Mouse (Mus musculus): ENCODE data around the gene Wiz. TPM values are rescaled to one million over a fixed set of nuclear protein-coding genes. Genes with fewer than 3 reads are reported as not detected.

Wiz gene
- polyA plus RNA-seq, 1 experiment from 2014 or later: 16.2 TPM

GRCm38 (mm10) chr17:32333675-32334303 is 55.5 kb downstream of the Wiz start:
- Histone ChIP-seq H3K4me1 (ENCODE audit: control insufficient read depth, insufficient read depth, low read length) (no peaks in the 10 kb centered on the region; the same call in 1 of the 2 replicates), H3K9ac (ENCODE audit: low read depth, low read length) (no peak overlapping the region), H3K4me3 (ENCODE audit: low read depth, low read length) (no peak overlapping the region), H3K4me2 (no peak overlapping the region), H3K9me3 (replicated peaks; ENCODE audit: control insufficient read depth, low read length) (no peaks in the 10 kb centered on the region), H3K36me3 (ENCODE audit: control insufficient read depth, insufficient read depth, low read length) (peaks cover 48% of the 10 kb centered on the region), H3K27ac (ENCODE audit: low read depth, low read length) (no peak overlapping the region), H3K27me3 (ENCODE audit: control insufficient read depth, insufficient read depth, low read length) (no peaks in the 10 kb centered on the region)
- ATAC-seq (replicated peaks; ENCODE audit: insufficient number of reproducible peaks, low FRiP score, low TSS enrichment): peak; percentile 47
- 70% methylated on average over 31 of the region's 31 CpGs for WGBS (ENCODE audit: insufficient replicate concordance)

GRCm38 (mm10) chr17:32327501-32327900 is 61.7 kb downstream of the Wiz start:
- Histone ChIP-seq H3K36me3 (ENCODE audit: control insufficient read depth, insufficient read depth, low read length) (peaks cover 14% of the 10 kb centered on the region), H3K4me1 (ENCODE audit: control insufficient read depth, insufficient read depth, low read length) (0 out of 2 replicates have a peak, but pooled peaks cover 2% of the 10 kb centered on the region), H3K27ac (ENCODE audit: low read depth, low read length) (no peak overlapping the region), H3K4me3 (ENCODE audit: low read depth, low read length) (no peak overlapping the region), H3K27me3 (ENCODE audit: control insufficient read depth, insufficient read depth, low read length) (no peaks in the 10 kb centered on the region), H3K4me2 (no peak overlapping the region), H3K9ac (ENCODE audit: low read depth, low read length) (no peak overlapping the region), H3K9me3 (replicated peaks; ENCODE audit: control insufficient read depth, low read length) (no peaks in the 10 kb centered on the region)
- ATAC-seq (replicated peaks; ENCODE audit: insufficient number of reproducible peaks, low FRiP score, low TSS enrichment): no peak

GRCm38 (mm10) chr17:32322809-32323208 is 66.4 kb downstream of the Wiz start:
- ATAC-seq (replicated peaks; ENCODE audit: insufficient number of reproducible peaks, low FRiP score, low TSS enrichment): no peak
- no peaks in the 10 kb centered on the region for H3K27me3 ChIP-seq (ENCODE audit: control insufficient read depth, insufficient read depth, low read length)
- no peak overlapping the region for H3K9ac ChIP-seq (ENCODE audit: low read depth, low read length)
- H3K9me3 ChIP-seq (replicated peaks; ENCODE audit: control insufficient read depth, low read length): no peaks in the 10 kb centered on the region
- H3K27ac ChIP-seq (ENCODE audit: low read depth, low read length): no peak overlapping the region
- 88% methylated on average over 1 of the region's 1 CpGs for WGBS (ENCODE audit: insufficient replicate concordance)
- peaks cover 7% of the 10 kb centered on the region for H3K4me1 ChIP-seq (ENCODE audit: control insufficient read depth, insufficient read depth, low read length)
- no peak overlapping the region for H3K4me2 ChIP-seq
- H3K4me3 ChIP-seq (ENCODE audit: low read depth, low read length): no peak overlapping the region
- peaks cover 10% of the 10 kb centered on the region; the same call in 1 of the 2 replicates for H3K36me3 ChIP-seq (ENCODE audit: control insufficient read depth, insufficient read depth, low read length)

GRCm38 (mm10) chr17:32321836-32322235 is 67.4 kb downstream of the Wiz start:
- peaks cover 7% of the 10 kb centered on the region for H3K4me1 ChIP-seq (ENCODE audit: control insufficient read depth, insufficient read depth, low read length)
- peak overlapping the region; percentile 94 for H3K27ac ChIP-seq (ENCODE audit: low read depth, low read length)
- ATAC-seq (replicated peaks; ENCODE audit: insufficient number of reproducible peaks, low FRiP score, low TSS enrichment): no peak
- no peaks in the 10 kb centered on the region for H3K27me3 ChIP-seq (ENCODE audit: control insufficient read depth, insufficient read depth, low read length)
- H3K9me3 ChIP-seq (replicated peaks; ENCODE audit: control insufficient read depth, low read length): no peaks in the 10 kb centered on the region
- H3K4me3 ChIP-seq (ENCODE audit: low read depth, low read length): peak overlapping the region; percentile 67
- H3K9ac ChIP-seq (ENCODE audit: low read depth, low read length): peak overlapping the region; percentile 87
- WGBS (ENCODE audit: insufficient replicate concordance): 15% methylated on average over 6 of the region's 6 CpGs
- peaks cover 16% of the 10 kb centered on the region for H3K36me3 ChIP-seq (ENCODE audit: control insufficient read depth, insufficient read depth, low read length)
- H3K4me2 ChIP-seq: peak overlapping the region; percentile 91

GRCm38 (mm10) chr17:32321390-32321734 is 67.9 kb downstream of the Wiz start:
- peak overlapping the region; percentile 91 for H3K4me2 ChIP-seq
- H3K9ac ChIP-seq (ENCODE audit: low read depth, low read length): peak overlapping the region; percentile 87
- H3K4me1 ChIP-seq (ENCODE audit: control insufficient read depth, insufficient read depth, low read length): peaks cover 7% of the 10 kb centered on the region
- no peaks in the 10 kb centered on the region for H3K9me3 ChIP-seq (replicated peaks; ENCODE audit: control insufficient read depth, low read length)
- H3K36me3 ChIP-seq (ENCODE audit: control insufficient read depth, insufficient read depth, low read length): peaks cover 21% of the 10 kb centered on the region
- H3K4me3 ChIP-seq (ENCODE audit: low read depth, low read length): peak overlapping the region; percentile 67
- peak; percentile 76 for ATAC-seq (replicated peaks; ENCODE audit: insufficient number of reproducible peaks, low FRiP score, low TSS enrichment)
- under 1% methylated on average over 22 of the region's 23 CpGs for WGBS (ENCODE audit: insufficient replicate concordance)
- no peaks in the 10 kb centered on the region for H3K27me3 ChIP-seq (ENCODE audit: control insufficient read depth, insufficient read depth, low read length)
- peak overlapping the region; percentile 94 for H3K27ac ChIP-seq (ENCODE audit: low read depth, low read length)

GRCm38 (mm10) chr17:32320597-32321389 is 68.4 kb downstream of the Wiz start, which contains the start of gene Akap8:
TSS of gene Akap8 (minus strand) at chr17:32321238.
- Histone ChIP-seq H3K4me2 (peak within 1 kb of the TSS; percentile 93), H3K27me3 (ENCODE audit: control insufficient read depth, insufficient read depth, low read length) (no peaks in the 10 kb centered on the region), H3K9me3 (replicated peaks; ENCODE audit: control insufficient read depth, low read length) (no peaks in the 10 kb centered on the region), H3K9ac (ENCODE audit: low read depth, low read length) (peak within 1 kb of the TSS; percentile 87), H3K27ac (ENCODE audit: low read depth, low read length) (peak within 1 kb of the TSS; percentile 94), H3K4me3 (ENCODE audit: low read depth, low read length) (peak within 1 kb of the TSS; percentile 67), H3K4me1 (ENCODE audit: control insufficient read depth, insufficient read depth, low read length) (peaks cover 7% of the 10 kb centered on the region), H3K36me3 (ENCODE audit: control insufficient read depth, insufficient read depth, low read length) (peaks cover 22% of the 10 kb centered on the region)
- ATAC-seq (replicated peaks; ENCODE audit: insufficient number of reproducible peaks, low FRiP score, low TSS enrichment): peak; percentile 94
- WGBS (ENCODE audit: insufficient replicate concordance): under 1% methylated on average over 83 of the region's 83 CpGs

GRCm38 (mm10) chr17:32319950-32320349 is 69.3 kb downstream of the Wiz start:
- no peak for ATAC-seq (replicated peaks; ENCODE audit: insufficient number of reproducible peaks, low FRiP score, low TSS enrichment)
- Histone ChIP-seq H3K4me2 (peak overlapping the region; percentile 93), H3K4me1 (ENCODE audit: control insufficient read depth, insufficient read depth, low read length) (peaks cover 7% of the 10 kb centered on the region), H3K9me3 (replicated peaks; ENCODE audit: control insufficient read depth, low read length) (no peaks in the 10 kb centered on the region), H3K36me3 (ENCODE audit: control insufficient read depth, insufficient read depth, low read length) (peaks cover 27% of the 10 kb centered on the region), H3K27ac (ENCODE audit: low read depth, low read length) (peak overlapping the region; percentile 94), H3K4me3 (ENCODE audit: low read depth, low read length) (peak overlapping the region; percentile 67), H3K9ac (ENCODE audit: low read depth, low read length) (peak overlapping the region; percentile 87), H3K27me3 (ENCODE audit: control insufficient read depth, insufficient read depth, low read length) (no peaks in the 10 kb centered on the region)
- under 1% methylated on average over 7 of the region's 7 CpGs for WGBS (ENCODE audit: insufficient replicate concordance)

- H3K27me3 ChIP-seq (ENCODE audit: control insufficient read depth, insufficient read depth, low read length): no peaks in the 10 kb centered on the region
- H3K4me2 ChIP-seq: no peak overlapping the region
- ATAC-seq (replicated peaks; ENCODE audit: insufficient number of reproducible peaks, low FRiP score, low TSS enrichment): no peak
- no peak overlapping the region for H3K9ac ChIP-seq (ENCODE audit: low read depth, low read length)
- peaks cover 5% of the 10 kb centered on the region for H3K4me1 ChIP-seq (ENCODE audit: control insufficient read depth, insufficient read depth, low read length)
- WGBS (ENCODE audit: insufficient replicate concordance): 82% methylated on average over 3 of the region's 3 CpGs
- H3K27ac ChIP-seq (ENCODE audit: low read depth, low read length): no peak overlapping the region
- no peaks in the 10 kb centered on the region for H3K9me3 ChIP-seq (replicated peaks; ENCODE audit: control insufficient read depth, low read length)
- H3K36me3 ChIP-seq (ENCODE audit: control insufficient read depth, insufficient read depth, low read length): peaks cover 44% of the 10 kb centered on the region
- no peak overlapping the region for H3K4me3 ChIP-seq (ENCODE audit: low read depth, low read length)
Measured at GRCm38 (mm10) chr17:32317708-32318107, 71.5 kb downstream of the Wiz start.

All from heart, embryonic 11.5 days (tissue).